Mouse (Mus musculus): ENCODE measurements around the gene Diras1. TPM values are rescaled to one million over a fixed set of nuclear protein-coding genes. Genes with fewer than 3 reads are reported as not detected.

Gene Diras1
- polyA plus RNA-seq, 1 experiment from 2014 or later, result 11.3 TPM

DNA sequence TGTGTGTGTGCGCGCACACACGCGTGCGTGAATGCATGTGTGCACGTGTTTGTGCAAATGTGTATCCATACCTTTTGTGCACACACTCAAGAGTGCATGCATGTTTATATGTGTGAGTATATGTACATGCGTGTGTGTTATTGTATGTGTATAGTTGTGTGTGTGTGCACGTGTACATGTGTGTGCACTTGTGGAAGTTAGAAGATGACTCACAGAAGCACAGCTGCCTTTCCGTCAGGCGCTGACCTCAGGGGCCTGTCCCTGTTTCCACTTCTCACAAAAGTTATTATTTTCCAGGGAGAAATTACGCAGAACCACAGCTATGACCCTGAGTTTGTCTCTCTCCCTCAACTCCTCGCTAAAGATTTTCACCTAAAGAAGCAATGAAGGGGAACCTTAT is 41.2 kb downstream of the Diras1 start:
- Histone ChIP-seq H3K4me1 (peaks cover 7% of the 10 kb centered on the region), H3K9ac (replicated peaks) (no peak overlapping the region), H3K36me3 (no peaks in the 10 kb centered on the region), H3K27me3 (peaks cover 55% of the 10 kb centered on the region), H3K4me3 (no peak overlapping the region), H3K9me3 (no peaks in the 10 kb centered on the region), H3K4me2 (replicated peaks) (no peak overlapping the region), H3K27ac (replicated peaks) (no peak overlapping the region)
- no peak for ATAC-seq (ENCODE audit: low FRiP score, low read depth)
- 91% methylated on average over 12 of the region's 12 CpGs for WGBS

DNA sequence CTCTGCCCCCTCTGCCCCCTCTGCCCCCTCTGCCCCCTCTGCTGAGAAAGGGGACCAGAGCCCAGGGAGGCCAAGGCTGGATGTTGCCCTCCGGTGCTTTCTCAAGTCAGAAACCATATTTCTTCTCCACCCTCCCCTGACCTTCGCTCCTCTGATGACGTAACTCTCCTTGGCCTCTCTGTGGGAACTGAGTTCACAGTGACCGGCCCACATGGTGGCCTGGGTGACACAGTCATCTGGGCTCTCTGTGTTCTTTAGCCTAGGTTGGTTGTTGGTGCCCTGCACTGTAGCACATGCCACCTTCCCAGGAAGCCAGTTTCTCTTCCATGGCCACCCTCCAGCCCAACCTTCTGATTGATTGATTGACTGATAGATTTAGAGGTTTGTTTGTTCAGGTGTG is 43.1 kb downstream of the Diras1 start:
- Histone ChIP-seq H3K27ac (replicated peaks) (no peak overlapping the region), H3K4me3 (no peak overlapping the region), H3K9ac (replicated peaks) (no peak overlapping the region), H3K4me2 (replicated peaks) (no peak overlapping the region), H3K27me3 (peaks cover 40% of the 10 kb centered on the region), H3K9me3 (no peaks in the 10 kb centered on the region), H3K36me3 (no peaks in the 10 kb centered on the region), H3K4me1 (peaks cover 7% of the 10 kb centered on the region)
- no peak for ATAC-seq (ENCODE audit: low FRiP score, low read depth)
- WGBS, result 73% methylated on average over 4 of the region's 4 CpGs

DNA sequence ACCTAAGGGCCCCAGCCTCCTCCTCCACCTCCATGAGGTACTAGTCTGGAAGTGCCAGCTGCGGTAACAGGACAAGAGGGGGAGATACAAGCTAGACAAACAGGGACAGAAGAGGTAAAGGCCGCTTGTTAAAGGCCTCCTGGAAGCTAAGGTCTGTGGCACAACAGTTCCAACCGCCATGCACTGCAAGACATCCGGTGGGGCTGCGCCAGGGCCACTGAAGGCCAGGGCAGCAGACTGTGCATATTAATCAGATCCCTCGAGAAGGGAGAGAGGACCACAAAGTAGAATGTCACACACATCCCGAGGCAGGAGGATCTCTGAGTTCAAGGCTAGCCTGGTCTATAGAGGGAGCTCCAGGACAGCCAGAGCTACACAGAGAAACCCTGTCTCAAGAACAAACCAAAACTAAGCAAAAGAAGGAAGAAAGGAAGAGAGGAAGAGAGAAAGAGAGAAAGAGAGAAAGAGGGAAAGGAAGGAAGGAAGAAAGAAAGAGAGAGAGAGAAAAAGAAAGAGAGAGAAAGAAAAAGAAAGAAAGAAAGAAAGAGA is 43.8 kb downstream of the Diras1 start:
- Histone ChIP-seq H3K27ac (replicated peaks) (no peak overlapping the region), H3K9ac (replicated peaks) (no peak overlapping the region), H3K4me2 (replicated peaks) (no peak overlapping the region), H3K4me1 (peaks cover 7% of the 10 kb centered on the region), H3K27me3 (peaks cover 33% of the 10 kb centered on the region), H3K4me3 (no peak overlapping the region), H3K36me3 (no peaks in the 10 kb centered on the region), H3K9me3 (no peaks in the 10 kb centered on the region)
- no peak for ATAC-seq (ENCODE audit: low FRiP score, low read depth)
- WGBS, result 59% methylated on average over 7 of the region's 7 CpGs

DNA sequence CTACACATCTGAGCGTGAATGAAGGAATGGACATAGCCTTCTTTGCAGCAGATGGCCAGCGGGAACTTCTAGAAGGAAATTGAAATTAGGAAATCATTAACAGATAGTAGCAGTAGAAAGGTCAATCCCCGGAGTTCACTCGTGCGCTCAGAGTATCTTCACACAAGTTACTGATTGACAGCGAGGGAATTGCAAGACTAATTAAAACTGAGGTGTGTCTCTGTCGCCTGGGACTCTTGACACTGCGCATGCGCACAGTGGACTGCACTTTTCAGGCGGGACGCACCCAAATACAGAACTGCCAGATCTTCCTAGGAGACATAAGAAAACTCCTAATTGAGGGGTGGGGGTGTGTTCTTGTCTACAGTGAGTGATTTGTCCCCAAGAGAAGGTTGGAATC is 50.0 kb downstream of the Diras1 start:
- Histone ChIP-seq H3K36me3 (no peaks in the 10 kb centered on the region), H3K27ac (replicated peaks) (no peak overlapping the region), H3K4me1 (peaks cover 5% of the 10 kb centered on the region), H3K4me3 (no peak overlapping the region), H3K9me3 (no peaks in the 10 kb centered on the region), H3K4me2 (replicated peaks) (no peak overlapping the region), H3K27me3 (no peaks in the 10 kb centered on the region), H3K9ac (replicated peaks) (no peak overlapping the region)
- ATAC-seq (ENCODE audit: low FRiP score, low read depth), result no peak
- WGBS, result 90% methylated on average over 11 of the region's 11 CpGs

DNA sequence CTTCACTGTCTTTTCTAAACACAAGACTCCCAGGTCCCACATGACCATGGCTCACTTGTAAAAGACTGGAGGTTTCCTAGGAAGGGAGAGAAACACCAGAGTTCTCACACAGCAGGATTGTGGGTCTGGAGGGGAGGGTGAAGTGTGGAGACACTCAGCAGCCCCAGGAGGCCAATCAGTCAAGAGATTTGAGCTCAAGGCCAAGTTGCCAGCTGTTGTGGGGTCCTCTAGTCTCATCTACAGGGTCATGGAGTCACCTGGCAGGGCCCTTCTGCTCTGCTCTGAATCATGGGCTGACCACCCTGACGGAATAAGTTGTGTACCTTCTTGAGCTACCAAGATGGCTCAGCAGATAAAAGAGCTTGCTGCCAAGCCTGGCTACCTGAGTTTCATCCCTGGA is 51.7 kb downstream of the Diras1 start:
- H3K9me3 ChIP-seq, result no peaks in the 10 kb centered on the region
- no peak for ATAC-seq (ENCODE audit: low FRiP score, low read depth)
- no peaks in the 10 kb centered on the region for H3K27me3 ChIP-seq

DNA sequence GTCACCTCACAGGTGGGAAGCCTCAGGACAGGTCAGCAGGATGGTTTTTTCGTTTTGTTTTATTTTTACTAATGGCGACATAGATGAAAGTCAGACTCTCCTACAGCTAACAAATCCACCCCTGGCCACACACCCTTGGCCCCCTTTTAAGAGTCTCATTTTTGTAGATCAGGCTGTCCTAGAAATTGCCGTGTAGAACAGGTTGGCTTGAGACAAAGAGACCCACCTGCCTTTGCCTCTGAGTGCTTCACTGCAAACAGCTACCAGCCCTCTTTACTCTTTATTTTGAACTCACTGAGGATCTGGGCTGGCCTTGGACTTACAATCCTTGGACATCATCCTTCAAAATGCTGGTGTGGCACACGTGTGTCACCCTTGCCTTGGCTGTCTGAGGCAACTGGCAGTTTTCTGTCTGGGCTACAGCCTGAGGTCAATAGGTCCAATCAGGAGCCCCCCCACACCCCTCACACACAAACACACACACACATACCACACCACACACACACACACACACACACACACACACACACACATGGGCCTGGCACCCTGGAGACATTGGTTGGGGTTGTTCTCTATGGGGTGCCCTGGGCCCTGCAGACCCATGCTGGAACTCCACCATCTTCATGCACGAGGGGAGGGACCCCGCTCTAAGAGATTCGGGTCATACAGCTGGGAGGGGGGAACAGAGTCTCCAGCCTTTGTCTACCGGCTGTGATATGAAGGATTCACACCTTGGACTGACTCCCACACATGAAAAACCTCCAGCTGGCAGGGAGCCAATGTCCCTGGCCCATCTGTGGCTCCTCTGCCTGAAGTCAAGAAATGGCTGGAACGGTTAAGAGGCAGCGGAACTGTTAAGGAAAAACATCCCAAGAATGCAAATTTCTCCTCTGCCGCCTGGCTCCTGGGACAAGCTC is 53.1 kb downstream of the Diras1 start:
- 65% methylated on average over 11 of the region's 11 CpGs for WGBS
- Histone ChIP-seq H3K27me3 (no peaks in the 10 kb centered on the region), H3K27ac (replicated peaks) (no peak overlapping the region), H3K9ac (replicated peaks) (no peak overlapping the region), H3K4me1 (peaks cover 5% of the 10 kb centered on the region), H3K36me3 (no peaks in the 10 kb centered on the region), H3K4me2 (replicated peaks) (no peak overlapping the region), H3K4me3 (no peak overlapping the region), H3K9me3 (no peaks in the 10 kb centered on the region)
- no peak for ATAC-seq (ENCODE audit: low FRiP score, low read depth)

More for the DNA sequence above, 51.7 kb downstream of the Diras1 start:
- no peaks in the 10 kb centered on the region for H3K36me3 ChIP-seq
- H3K4me2 ChIP-seq (replicated peaks), result no peak overlapping the region
- H3K9ac ChIP-seq (replicated peaks), result no peak overlapping the region
- no peak overlapping the region for H3K27ac ChIP-seq (replicated peaks)
- peaks cover 5% of the 10 kb centered on the region for H3K4me1 ChIP-seq
- no peak overlapping the region for H3K4me3 ChIP-seq
- WGBS, result 95% methylated on average over 1 of the region's 1 CpGs

DNA sequence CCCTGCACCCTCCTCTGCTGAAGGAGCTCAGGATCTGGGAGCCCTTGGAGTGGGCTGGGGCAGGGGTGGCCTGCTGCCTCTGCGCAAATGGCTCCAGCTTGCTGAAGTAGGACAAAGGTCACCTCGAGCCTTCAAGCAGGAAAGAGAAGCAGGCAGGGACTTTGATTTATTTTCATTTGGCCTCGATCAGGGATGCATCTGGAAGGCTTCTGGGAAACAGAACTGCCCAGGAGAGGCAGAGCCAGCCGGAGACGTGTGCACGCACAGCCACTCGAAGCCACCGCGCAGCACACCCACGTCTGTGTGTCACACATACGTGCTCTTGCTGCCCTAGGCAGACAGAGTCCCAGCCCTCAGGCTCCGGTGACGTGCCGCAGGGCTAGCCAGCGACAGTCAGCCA is 53.9 kb downstream of the Diras1 start:
- H3K27me3 ChIP-seq, result no peaks in the 10 kb centered on the region
- H3K27ac ChIP-seq (replicated peaks), result no peak overlapping the region
- ATAC-seq (ENCODE audit: low FRiP score, low read depth), result no peak
- no peak overlapping the region for H3K4me2 ChIP-seq (replicated peaks)
- peaks cover 5% of the 10 kb centered on the region for H3K4me1 ChIP-seq
- 84% methylated on average over 15 of the region's 15 CpGs for WGBS
- H3K4me3 ChIP-seq, result no peak overlapping the region
- no peaks in the 10 kb centered on the region for H3K36me3 ChIP-seq
- no peaks in the 10 kb centered on the region for H3K9me3 ChIP-seq
- no peak overlapping the region for H3K9ac ChIP-seq (replicated peaks)

DNA sequence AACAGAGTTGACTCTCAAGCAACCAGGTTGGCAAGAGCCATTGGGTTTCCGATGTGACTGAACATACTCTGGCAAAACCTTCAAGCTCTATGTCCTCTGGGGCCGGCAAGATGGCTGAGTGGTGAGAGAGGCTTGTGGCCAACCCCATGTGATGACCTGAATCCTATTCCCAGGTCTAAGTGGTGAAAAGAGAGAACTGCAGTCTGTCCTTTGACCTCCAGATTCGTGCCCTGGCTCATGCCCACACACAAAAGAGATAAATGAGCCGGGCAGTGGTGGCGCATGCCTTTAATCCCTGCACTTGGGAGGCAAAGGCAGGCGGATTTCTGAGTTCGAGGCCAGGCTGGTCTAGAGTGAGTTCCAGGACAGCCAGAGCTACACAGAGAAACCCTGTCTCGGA is 55.3 kb downstream of the Diras1 start:
- H3K36me3 ChIP-seq, result no peaks in the 10 kb centered on the region
- peaks cover 5% of the 10 kb centered on the region for H3K4me1 ChIP-seq
- no peak overlapping the region for H3K4me2 ChIP-seq (replicated peaks)
- no peak overlapping the region for H3K4me3 ChIP-seq
- no peaks in the 10 kb centered on the region for H3K27me3 ChIP-seq
- ATAC-seq (ENCODE audit: low FRiP score, low read depth), result no peak
- no peak overlapping the region for H3K9ac ChIP-seq (replicated peaks)
- H3K9me3 ChIP-seq, result no peaks in the 10 kb centered on the region
- no peak overlapping the region for H3K27ac ChIP-seq (replicated peaks)
- 84% methylated on average over 8 of the region's 8 CpGs for WGBS

Other genes with a start within 250 kb of the Diras1 start
- 68.5 and 70.8 TPM in 2 replicates for gene Sf3a2, start 227.5 kb downstream of the Diras1 start, polyA plus RNA-seq (2016; fragmentation: Nextera tagmentation; extraction: Ambion mirVana)
- gene Plekhj1, start 227.0 kb downstream of the Diras1 start, polyA plus RNA-seq (2016; fragmentation: Nextera tagmentation; extraction: Ambion mirVana), result 137 and 148 TPM in 2 replicates
- 0.10 TPM in 1 of 2 replicates, not detected in the other for gene Amh, start 220.4 kb downstream of the Diras1 start, polyA plus RNA-seq (2016; fragmentation: Nextera tagmentation; extraction: Ambion mirVana)
- gene Jsrp1, start 212.2 kb downstream of the Diras1 start, polyA plus RNA-seq (2016; fragmentation: Nextera tagmentation; extraction: Ambion mirVana), result 0.38 and 0.50 TPM in 2 replicates
- 1,390 and 1,564 TPM in 2 replicates for gene Oaz1, start 199.0 kb downstream of the Diras1 start, polyA plus RNA-seq (2016; fragmentation: Nextera tagmentation; extraction: Ambion mirVana)
- 0.77 and 1.0 TPM in 2 replicates for gene Lingo3, start 181.6 kb downstream of the Diras1 start, polyA plus RNA-seq (2016; fragmentation: Nextera tagmentation; extraction: Ambion mirVana)
- 250 and 263 TPM in 2 replicates for gene Lsm7, start 170.5 kb downstream of the Diras1 start, polyA plus RNA-seq (2016; fragmentation: Nextera tagmentation; extraction: Ambion mirVana)
- gene Sppl2b, start 170.4 kb downstream of the Diras1 start, polyA plus RNA-seq (2016; fragmentation: Nextera tagmentation; extraction: Ambion mirVana), result 44.6 and 47.1 TPM in 2 replicates
- gene Tmprss9, start 153.8 kb downstream of the Diras1 start, polyA plus RNA-seq (2016; fragmentation: Nextera tagmentation; extraction: Ambion mirVana), result 0.08 and 0.14 TPM in 2 replicates
- gene Timm13, start 124.7 kb downstream of the Diras1 start, polyA plus RNA-seq (2016; fragmentation: Nextera tagmentation; extraction: Ambion mirVana), result 305 and 308 TPM in 2 replicates
- gene Lmnb2, start 107.4 kb downstream of the Diras1 start, polyA plus RNA-seq (2016; fragmentation: Nextera tagmentation; extraction: Ambion mirVana), result 61.7 and 62.0 TPM in 2 replicates
- 8.7 and 11.8 TPM in 2 replicates for gene Gadd45b, start 95.6 kb downstream of the Diras1 start, polyA plus RNA-seq (2016; fragmentation: Nextera tagmentation; extraction: Ambion mirVana)
- gene Gng7, start 10.7 kb downstream of the Diras1 start, polyA plus RNA-seq (2016; fragmentation: Nextera tagmentation; extraction: Ambion mirVana), result 8.8 and 9.3 TPM in 2 replicates
- gene Slc39a3, start 11.8 kb upstream of the Diras1 start, polyA plus RNA-seq (2016; fragmentation: Nextera tagmentation; extraction: Ambion mirVana), result 33.1 and 34.9 TPM in 2 replicates
- 262 and 271 TPM in 2 replicates for gene Sgta, start 34.5 kb upstream of the Diras1 start, polyA plus RNA-seq (2016; fragmentation: Nextera tagmentation; extraction: Ambion mirVana)
- 56.9 and 58.3 TPM in 2 replicates for gene Thop1, start 44.4 kb upstream of the Diras1 start, polyA plus RNA-seq (2016; fragmentation: Nextera tagmentation; extraction: Ambion mirVana)
- gene Creb3l3, start 73.2 kb upstream of the Diras1 start, polyA plus RNA-seq (2016; fragmentation: Nextera tagmentation; extraction: Ambion mirVana), result 0.22 and 0.28 TPM in 2 replicates
- gene Map2k2, start 80.3 kb upstream of the Diras1 start, polyA plus RNA-seq (2016; fragmentation: Nextera tagmentation; extraction: Ambion mirVana), result 245 and 248 TPM in 2 replicates
- gene Zbtb7a, start 109.6 kb upstream of the Diras1 start, polyA plus RNA-seq (2016; fragmentation: Nextera tagmentation; extraction: Ambion mirVana), result 14.6 and 15.9 TPM in 2 replicates
- gene Pias4, start 142.3 kb upstream of the Diras1 start, polyA plus RNA-seq (2016; fragmentation: Nextera tagmentation; extraction: Ambion mirVana), result 58.6 and 64.9 TPM in 2 replicates
- gene Eef2, start 151.0 kb upstream of the Diras1 start, polyA plus RNA-seq (2016; fragmentation: Nextera tagmentation; extraction: Ambion mirVana), result 531 and 534 TPM in 2 replicates
- gene Dapk3, start 157.3 kb upstream of the Diras1 start, polyA plus RNA-seq (2016; fragmentation: Nextera tagmentation; extraction: Ambion mirVana), result 77.3 and 79.6 TPM in 2 replicates
- gene 4930442H23Rik, start 158.2 kb upstream of the Diras1 start, polyA plus RNA-seq (2016; fragmentation: Nextera tagmentation; extraction: Ambion mirVana), result 0.18 TPM in 1 of 2 replicates, not detected in the other
- not detected in 2 replicates for gene Nmrk2, start 176.4 kb upstream of the Diras1 start, polyA plus RNA-seq (2016; fragmentation: Nextera tagmentation; extraction: Ambion mirVana)
- 35.5 and 37.2 TPM in 2 replicates for gene Atcay, start 205.2 kb upstream of the Diras1 start, polyA plus RNA-seq (2016; fragmentation: Nextera tagmentation; extraction: Ambion mirVana)
- gene Zfr2, start 207.5 kb upstream of the Diras1 start, polyA plus RNA-seq (2016; fragmentation: Nextera tagmentation; extraction: Ambion mirVana), result 12.1 and 13.6 TPM in 2 replicates
- gene Matk, start 227.3 kb upstream of the Diras1 start, polyA plus RNA-seq (2016; fragmentation: Nextera tagmentation; extraction: Ambion mirVana), result 4.3 and 5.0 TPM in 2 replicates
- gene Mrpl54, start 241.3 kb upstream of the Diras1 start, polyA plus RNA-seq (2016; fragmentation: Nextera tagmentation; extraction: Ambion mirVana), result 168 and 169 TPM in 2 replicates
- gene Apba3, start 241.3 kb upstream of the Diras1 start, polyA plus RNA-seq (2016; fragmentation: Nextera tagmentation; extraction: Ambion mirVana), result 34.8 and 36.1 TPM in 2 replicates